Mouse (Mus musculus): ENCODE results near the gene Enc1. TPM values are rescaled to one million over a fixed set of nuclear protein-coding genes. Genes with fewer than 3 reads are reported as not detected.
A peak's percentile ranks its signal among the peaks of the same experiment; 100 is the strongest.

Enc1 gene
- polyA plus RNA-seq, 1 experiment from 2014 or later = 14.3 TPM

DNA sequence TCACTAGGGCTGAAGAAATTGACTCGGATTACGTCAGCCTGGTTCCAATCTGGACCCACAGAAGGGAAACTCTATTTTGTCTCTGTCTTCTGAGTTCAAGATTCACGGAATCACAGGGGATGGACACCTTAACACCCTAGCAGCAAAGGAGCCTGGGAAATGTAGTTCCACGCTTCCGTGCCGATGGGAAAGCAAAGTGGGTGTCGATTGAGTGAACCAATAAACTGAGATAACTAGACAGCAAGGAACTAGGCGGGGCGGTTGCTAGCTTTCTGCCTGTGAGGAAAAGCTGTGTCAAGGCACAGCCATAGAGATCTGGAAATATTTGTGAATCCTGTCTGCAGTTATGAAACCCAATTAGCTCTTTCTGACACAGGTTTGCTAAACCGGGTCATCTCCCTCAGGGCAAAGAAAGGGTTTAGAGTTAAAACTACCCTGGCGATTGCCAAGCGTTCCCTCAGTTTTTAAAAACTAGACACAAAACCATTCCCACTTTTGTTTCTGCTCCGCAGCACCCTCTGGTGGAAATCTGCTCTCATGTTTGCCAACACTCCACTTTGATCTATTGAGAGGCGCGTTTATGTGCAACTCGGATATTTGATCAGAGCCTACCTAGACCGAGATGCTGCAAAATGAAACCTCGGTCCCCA, 35.7 kb upstream of the Enc1 start:
- peak overlapping the region; percentile 35 for H3K4me3 ChIP-seq (ENCODE audit: low read length)
- H3K9ac ChIP-seq (replicated peaks; ENCODE audit: low read length) = peak overlapping the region; percentile 17
- WGBS = 8% methylated on average over 18 of the region's 18 CpGs
- no peaks in the 10 kb centered on the region for H3K9me3 ChIP-seq (ENCODE audit: low read length)
- H3K4me1 ChIP-seq (ENCODE audit: insufficient read depth, low read length) = peaks cover 4% of the 10 kb centered on the region; the same call in 1 of the 2 replicates
- no peaks in the 10 kb centered on the region for H3K27me3 ChIP-seq (ENCODE audit: insufficient read depth, low read length)
- H3K27ac ChIP-seq (ENCODE audit: low read length) = peak overlapping the region; percentile 31
- peak overlapping the region; percentile 55 for H3K4me2 ChIP-seq (replicated peaks; ENCODE audit: low read depth, low read length)
- H3K36me3 ChIP-seq (ENCODE audit: insufficient read depth, low read length) = no peaks in the 10 kb centered on the region
- ATAC-seq (ENCODE audit: low FRiP score, low TSS enrichment) = peak; percentile 86

DNA sequence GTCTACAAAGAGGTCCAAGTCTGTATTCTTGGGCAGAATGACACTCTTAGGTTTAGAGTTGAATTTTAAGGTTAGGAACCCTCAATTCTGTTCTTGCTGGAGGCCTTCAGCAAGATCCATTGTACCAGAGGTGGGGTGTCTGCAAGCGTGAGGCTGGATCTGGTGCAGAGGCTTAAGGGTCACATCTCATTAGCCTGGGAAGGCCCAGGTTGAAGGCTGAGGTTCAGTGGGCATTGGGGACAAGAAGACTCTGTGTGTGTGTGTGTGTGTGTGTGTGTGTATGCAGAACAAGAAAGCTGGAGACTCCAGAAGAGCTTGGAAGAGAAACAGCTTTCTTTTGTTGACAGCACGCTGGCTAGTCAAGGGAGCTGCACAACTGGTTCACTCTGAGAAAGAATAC, 34.9 kb upstream of the Enc1 start:
- Histone ChIP-seq H3K4me2 (replicated peaks; ENCODE audit: low read depth, low read length) (no peak overlapping the region), H3K9ac (replicated peaks; ENCODE audit: low read length) (no peak overlapping the region), H3K36me3 (ENCODE audit: insufficient read depth, low read length) (no peaks in the 10 kb centered on the region), H3K4me1 (ENCODE audit: insufficient read depth, low read length) (peaks cover 4% of the 10 kb centered on the region; the same call in 1 of the 2 replicates), H3K27ac (ENCODE audit: low read length) (no peak overlapping the region), H3K9me3 (ENCODE audit: low read length) (no peaks in the 10 kb centered on the region), H3K27me3 (ENCODE audit: insufficient read depth, low read length) (no peaks in the 10 kb centered on the region), H3K4me3 (ENCODE audit: low read length) (no peak overlapping the region)
- ATAC-seq (ENCODE audit: low FRiP score, low TSS enrichment) = no peak
- WGBS = 90% methylated on average over 2 of the region's 2 CpGs

DNA sequence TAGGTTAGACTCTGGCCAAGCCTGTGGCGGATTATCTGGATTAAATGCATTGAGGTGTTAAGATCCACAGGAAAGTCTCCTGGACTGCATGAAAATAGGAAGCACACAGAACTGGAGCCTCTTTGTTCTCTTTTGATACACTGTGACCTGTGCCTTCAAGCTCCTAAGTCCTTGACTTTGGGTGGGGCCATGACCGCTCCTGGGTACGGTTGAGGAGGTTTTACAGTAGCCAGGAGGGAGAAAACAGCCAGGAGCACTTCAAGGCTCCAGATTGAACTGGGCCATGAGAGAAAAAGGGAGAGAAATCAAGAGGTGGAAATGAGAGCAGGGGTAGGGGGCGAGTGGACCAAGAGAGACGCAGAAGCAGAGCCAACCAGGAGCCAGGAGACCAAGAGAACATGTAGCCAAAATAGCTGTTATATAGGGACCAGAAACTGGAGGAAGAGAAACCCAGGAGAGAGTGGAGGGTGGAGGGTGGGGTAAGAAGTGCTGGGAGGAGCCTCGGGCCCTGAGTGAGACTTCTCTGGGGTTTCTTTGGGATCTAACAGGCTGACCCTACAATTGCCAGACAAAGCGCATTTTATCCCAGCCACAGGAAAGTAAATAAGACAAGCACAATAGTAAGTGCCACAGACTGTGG, 33.3 kb upstream of the Enc1 start:
- no peak for ATAC-seq (ENCODE audit: low FRiP score, low TSS enrichment)
- H3K36me3 ChIP-seq (ENCODE audit: insufficient read depth, low read length) = no peaks in the 10 kb centered on the region
- H3K4me2 ChIP-seq (replicated peaks; ENCODE audit: low read depth, low read length) = no peak overlapping the region
- no peaks in the 10 kb centered on the region for H3K9me3 ChIP-seq (ENCODE audit: low read length)
- H3K27me3 ChIP-seq (ENCODE audit: insufficient read depth, low read length) = no peaks in the 10 kb centered on the region
- H3K4me3 ChIP-seq (ENCODE audit: low read length) = no peak overlapping the region
- H3K4me1 ChIP-seq (ENCODE audit: insufficient read depth, low read length) = peaks cover 4% of the 10 kb centered on the region; the same call in 1 of the 2 replicates
- H3K9ac ChIP-seq (replicated peaks; ENCODE audit: low read length) = no peak overlapping the region
- no peak overlapping the region for H3K27ac ChIP-seq (ENCODE audit: low read length)
- 73% methylated on average over 7 of the region's 7 CpGs for WGBS

DNA sequence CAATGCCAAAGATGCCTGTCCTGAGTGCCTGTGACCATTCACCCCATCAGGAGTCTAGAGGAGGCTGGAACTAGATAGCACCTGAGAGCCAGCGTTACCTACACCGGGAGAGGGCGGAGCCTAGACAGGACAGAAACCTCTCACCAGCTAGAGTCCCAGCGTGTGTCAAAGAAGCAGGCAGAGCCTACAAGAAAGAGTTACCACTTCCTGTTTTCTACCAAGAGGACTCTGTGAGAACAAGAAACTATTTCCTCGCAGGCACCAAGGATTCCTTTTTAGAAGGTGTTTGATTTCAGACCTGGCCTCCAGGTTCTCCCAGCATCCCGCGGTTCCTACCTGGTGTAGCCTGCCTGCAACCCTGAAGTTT, 32.8 kb upstream of the Enc1 start:
- Histone ChIP-seq H3K9ac (replicated peaks; ENCODE audit: low read length) (no peak overlapping the region), H3K36me3 (ENCODE audit: insufficient read depth, low read length) (no peaks in the 10 kb centered on the region), H3K4me1 (ENCODE audit: insufficient read depth, low read length) (peaks cover 4% of the 10 kb centered on the region; the same call in 1 of the 2 replicates), H3K27ac (ENCODE audit: low read length) (no peak overlapping the region), H3K27me3 (ENCODE audit: insufficient read depth, low read length) (no peaks in the 10 kb centered on the region), H3K9me3 (ENCODE audit: low read length) (no peaks in the 10 kb centered on the region), H3K4me3 (ENCODE audit: low read length) (no peak overlapping the region), H3K4me2 (replicated peaks; ENCODE audit: low read depth, low read length) (no peak overlapping the region)
- WGBS = 55% methylated on average over 7 of the region's 7 CpGs
- ATAC-seq (ENCODE audit: low FRiP score, low TSS enrichment) = no peak

DNA sequence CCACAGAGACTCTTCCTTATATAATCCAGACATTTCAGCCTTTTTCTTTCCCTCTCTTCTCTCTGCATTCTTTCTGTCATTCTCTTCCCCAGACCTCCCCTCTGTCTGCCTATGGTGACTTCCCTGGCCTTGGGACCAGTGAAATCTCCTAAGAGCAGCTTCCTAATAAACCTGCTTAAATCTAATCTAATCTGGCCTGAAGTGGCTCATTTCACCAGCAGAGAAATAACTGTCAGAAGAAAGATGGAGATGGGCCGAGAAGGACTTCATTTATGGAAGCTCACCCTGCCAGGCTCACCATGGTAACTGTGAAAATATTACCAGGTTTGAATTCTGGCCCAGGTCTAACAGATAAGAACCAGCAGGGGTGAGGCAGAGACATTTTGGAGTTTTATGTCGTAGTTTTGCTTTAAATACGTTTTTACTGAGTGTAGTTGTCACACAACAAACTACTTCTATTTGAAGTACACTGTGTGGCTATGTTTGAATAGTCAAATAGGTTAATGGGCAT, 32.4 kb upstream of the Enc1 start:
- H3K9me3 ChIP-seq (ENCODE audit: low read length) = no peaks in the 10 kb centered on the region
- no peaks in the 10 kb centered on the region for H3K27me3 ChIP-seq (ENCODE audit: insufficient read depth, low read length)
- H3K4me2 ChIP-seq (replicated peaks; ENCODE audit: low read depth, low read length) = no peak overlapping the region
- no peak overlapping the region for H3K4me3 ChIP-seq (ENCODE audit: low read length)
- WGBS = 66% methylated on average over 3 of the region's 3 CpGs
- ATAC-seq (ENCODE audit: low FRiP score, low TSS enrichment) = no peak
- H3K4me1 ChIP-seq (ENCODE audit: insufficient read depth, low read length) = peaks cover 4% of the 10 kb centered on the region; the same call in 1 of the 2 replicates
- H3K36me3 ChIP-seq (ENCODE audit: insufficient read depth, low read length) = no peaks in the 10 kb centered on the region
- no peak overlapping the region for H3K9ac ChIP-seq (replicated peaks; ENCODE audit: low read length)
- H3K27ac ChIP-seq (ENCODE audit: low read length) = no peak overlapping the region

DNA sequence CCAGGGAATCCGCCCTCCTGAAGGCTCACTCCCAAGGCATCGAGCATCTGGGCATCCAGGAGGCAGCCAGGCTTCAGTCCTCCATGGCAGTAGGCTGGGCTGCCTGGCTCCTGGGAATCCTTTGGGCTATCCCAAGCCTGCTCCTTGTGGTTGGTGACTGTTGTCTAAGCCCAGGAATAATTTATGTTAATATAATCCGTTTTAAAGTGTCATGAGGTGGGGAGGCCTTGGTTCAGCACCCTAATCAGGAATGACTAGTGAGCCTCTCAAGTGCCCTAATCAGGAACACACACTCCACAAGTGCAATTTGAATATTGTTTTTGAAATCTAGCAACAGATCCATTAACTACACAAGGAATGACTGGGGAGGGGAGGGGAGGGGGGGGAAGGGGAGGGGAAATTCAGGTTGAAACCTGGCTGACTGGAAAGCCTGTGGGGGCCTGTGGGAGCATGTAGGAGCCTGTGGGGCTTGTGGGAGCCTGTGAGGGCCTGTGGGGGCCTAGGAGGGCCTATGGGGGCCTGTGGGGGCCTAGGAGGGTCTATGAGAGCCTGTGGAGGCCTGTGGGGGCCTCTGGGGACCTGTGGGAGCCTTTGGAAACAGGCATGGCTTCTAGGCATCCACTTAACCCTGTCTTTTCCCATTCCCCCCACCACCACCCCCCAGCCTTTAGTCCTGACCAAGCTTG, 26.2 kb upstream of the Enc1 start:
- 60% methylated on average over 3 of the region's 3 CpGs for WGBS
- Histone ChIP-seq H3K4me1 (ENCODE audit: insufficient read depth, low read length) (no peaks in the 10 kb centered on the region), H3K9ac (replicated peaks; ENCODE audit: low read length) (no peak overlapping the region), H3K9me3 (ENCODE audit: low read length) (no peaks in the 10 kb centered on the region), H3K4me2 (replicated peaks; ENCODE audit: low read depth, low read length) (no peak overlapping the region), H3K4me3 (ENCODE audit: low read length) (no peak overlapping the region), H3K36me3 (ENCODE audit: insufficient read depth, low read length) (no peaks in the 10 kb centered on the region), H3K27ac (ENCODE audit: low read length) (no peak overlapping the region), H3K27me3 (ENCODE audit: insufficient read depth, low read length) (no peaks in the 10 kb centered on the region)
- no peak for ATAC-seq (ENCODE audit: low FRiP score, low TSS enrichment)

DNA sequence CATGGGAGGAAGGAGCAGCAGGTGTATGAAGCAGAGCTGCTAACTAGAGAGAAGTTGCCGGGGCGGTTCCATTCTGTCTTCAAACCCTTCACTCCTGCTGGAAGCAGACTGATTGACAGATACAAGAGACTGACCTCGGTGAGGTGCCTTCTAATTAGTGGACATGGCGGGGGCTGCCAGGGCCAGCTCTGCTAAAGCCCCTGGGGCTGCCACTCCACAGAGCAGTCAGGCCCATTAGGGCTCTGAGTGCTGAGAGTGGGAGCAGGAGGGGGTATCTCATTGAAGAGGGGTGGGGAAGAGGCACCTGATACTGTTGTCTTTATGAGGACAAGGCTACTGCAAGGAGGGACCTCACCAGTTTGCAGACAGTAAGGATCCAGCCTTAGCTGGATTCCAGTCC, 25.3 kb upstream of the Enc1 start:
- Histone ChIP-seq H3K36me3 (ENCODE audit: insufficient read depth, low read length) (no peaks in the 10 kb centered on the region), H3K4me1 (ENCODE audit: insufficient read depth, low read length) (no peaks in the 10 kb centered on the region), H3K4me3 (ENCODE audit: low read length) (no peak overlapping the region), H3K9ac (replicated peaks; ENCODE audit: low read length) (no peak overlapping the region), H3K27me3 (ENCODE audit: insufficient read depth, low read length) (no peaks in the 10 kb centered on the region), H3K27ac (ENCODE audit: low read length) (no peak overlapping the region), H3K9me3 (ENCODE audit: low read length) (no peaks in the 10 kb centered on the region), H3K4me2 (replicated peaks; ENCODE audit: low read depth, low read length) (no peak overlapping the region)
- 53% methylated on average over 4 of the region's 4 CpGs for WGBS
- no peak for ATAC-seq (ENCODE audit: low FRiP score, low TSS enrichment)

DNA sequence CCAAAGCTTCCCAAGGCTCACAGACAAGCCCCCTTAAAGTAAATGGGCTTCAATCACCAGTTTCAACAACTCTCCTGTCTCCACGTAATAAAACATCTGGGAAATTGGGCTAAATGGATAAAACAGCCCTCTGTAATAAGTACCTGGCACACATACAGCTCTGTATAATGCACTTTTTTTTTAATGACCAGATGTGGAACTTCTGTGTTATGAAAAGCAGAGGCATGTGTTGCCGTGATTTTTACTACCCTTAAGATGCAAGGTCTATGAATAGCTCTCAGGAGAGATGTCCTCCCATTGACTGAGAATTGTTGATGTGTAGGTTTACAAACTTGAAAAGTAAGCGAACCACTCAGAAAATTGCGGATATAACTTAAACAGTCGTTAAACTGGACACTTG, 24.7 kb upstream of the Enc1 start:
- WGBS = 28% methylated on average over 5 of the region's 5 CpGs
- Histone ChIP-seq H3K4me1 (ENCODE audit: insufficient read depth, low read length) (no peaks in the 10 kb centered on the region), H3K4me3 (ENCODE audit: low read length) (no peak overlapping the region), H3K27me3 (ENCODE audit: insufficient read depth, low read length) (no peaks in the 10 kb centered on the region), H3K36me3 (ENCODE audit: insufficient read depth, low read length) (no peaks in the 10 kb centered on the region), H3K4me2 (replicated peaks; ENCODE audit: low read depth, low read length) (no peak overlapping the region), H3K9me3 (ENCODE audit: low read length) (no peaks in the 10 kb centered on the region), H3K9ac (replicated peaks; ENCODE audit: low read length) (no peak overlapping the region), H3K27ac (ENCODE audit: low read length) (no peak overlapping the region)
- ATAC-seq (ENCODE audit: low FRiP score, low TSS enrichment) = no peak

DNA sequence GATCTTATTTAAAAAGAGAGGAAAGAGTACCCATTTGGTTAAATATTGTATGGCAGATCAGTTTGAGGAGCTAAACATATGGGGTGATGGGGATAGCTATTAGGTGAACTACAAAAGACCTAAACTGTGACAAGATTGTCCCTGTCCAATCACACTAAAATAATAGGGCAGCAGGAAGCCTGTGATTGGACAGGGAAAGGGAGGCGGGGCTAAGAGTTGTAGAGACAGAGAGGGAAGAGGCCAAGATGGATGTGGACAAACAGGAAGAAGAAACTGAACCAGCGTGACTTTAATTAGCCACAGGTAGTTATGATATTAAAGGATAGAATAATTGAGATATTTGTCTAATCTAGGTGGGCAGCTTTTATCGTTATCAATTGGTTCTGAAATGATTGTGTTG, 20.9 kb upstream of the Enc1 start:
- no peaks in the 10 kb centered on the region for H3K9me3 ChIP-seq (ENCODE audit: low read length)
- H3K4me1 ChIP-seq (ENCODE audit: insufficient read depth, low read length) = peaks cover 3% of the 10 kb centered on the region
- no peak overlapping the region for H3K4me2 ChIP-seq (replicated peaks; ENCODE audit: low read depth, low read length)
- no peak overlapping the region for H3K27ac ChIP-seq (ENCODE audit: low read length)
- H3K27me3 ChIP-seq (ENCODE audit: insufficient read depth, low read length) = no peaks in the 10 kb centered on the region
- no peak overlapping the region for H3K4me3 ChIP-seq (ENCODE audit: low read length)
- no peaks in the 10 kb centered on the region for H3K36me3 ChIP-seq (ENCODE audit: insufficient read depth, low read length)
- no peak for ATAC-seq (ENCODE audit: low FRiP score, low TSS enrichment)
- WGBS = 92% methylated on average over 3 of the region's 3 CpGs
- no peak overlapping the region for H3K9ac ChIP-seq (replicated peaks; ENCODE audit: low read length)

DNA sequence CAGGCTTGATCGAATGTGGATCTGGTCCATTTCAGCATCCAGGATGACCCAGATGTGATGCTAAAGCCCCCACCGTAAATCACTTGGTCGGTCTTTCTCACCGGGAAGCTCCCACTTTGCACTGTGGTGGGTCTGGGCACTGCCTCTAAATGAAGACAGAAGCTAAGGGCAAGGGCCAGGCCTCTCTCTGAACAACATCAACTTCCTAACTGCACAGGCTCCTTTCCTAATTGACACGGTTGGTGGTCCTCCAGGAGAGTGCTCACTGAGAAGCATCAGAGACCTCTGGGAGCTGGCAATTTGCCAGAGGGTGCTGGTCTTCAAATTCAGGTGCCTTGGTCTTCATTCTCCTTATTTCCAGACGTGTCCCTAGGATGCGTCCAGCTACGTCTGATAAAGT, 17.0 kb upstream of the Enc1 start:
- H3K4me1 ChIP-seq (ENCODE audit: insufficient read depth, low read length) = peaks cover 7% of the 10 kb centered on the region
- no peak overlapping the region for H3K4me3 ChIP-seq (ENCODE audit: low read length)
- 53% methylated on average over 8 of the region's 8 CpGs for WGBS
- peak; percentile 55; the same call in 1 of the 2 replicates for ATAC-seq (ENCODE audit: low FRiP score, low TSS enrichment)
- H3K36me3 ChIP-seq (ENCODE audit: insufficient read depth, low read length) = no peaks in the 10 kb centered on the region
- H3K27ac ChIP-seq (ENCODE audit: low read length) = peak overlapping the region; percentile 24; the same call in 1 of the 2 replicates
- no peak overlapping the region for H3K9ac ChIP-seq (replicated peaks; ENCODE audit: low read length)
- H3K27me3 ChIP-seq (ENCODE audit: insufficient read depth, low read length) = no peaks in the 10 kb centered on the region
- H3K9me3 ChIP-seq (ENCODE audit: low read length) = peaks cover 4% of the 10 kb centered on the region; the same call in 1 of the 2 replicates
- H3K4me2 ChIP-seq (replicated peaks; ENCODE audit: low read depth, low read length) = no peak overlapping the region

Data from kidney, embryonic 16.5 days (tissue).